Mouse (Mus musculus) thymus, adult 2 months (tissue): ENCODE measurements around the gene Gjd3.

Experiments
- CTCF ChIP-seq: fragments of 200-500 bp; IDR thresholded peaks from 2 replicates; pipeline ENCODE4 v1.5.1; 2012; ENCODE audit warnings: mild to moderate bottlenecking, control low read depth, low read length, moderate library complexity, borderline replicate concordance; ENCODE audit not compliant: control insufficient read depth, poor library complexity, insufficient read depth; ENCODE audit errors: extremely low read depth
- POLR2A ChIP-seq: fragments of 200-500 bp; IDR thresholded peaks from 2 replicates; pipeline ENCODE4 v1.6.1; 2012; ENCODE audit warnings: mild to moderate bottlenecking, low read length, control low read depth, moderate library complexity; ENCODE audit not compliant: control insufficient read depth, poor library complexity, insufficient read depth; ENCODE audit errors: extremely low read depth

DNA sequence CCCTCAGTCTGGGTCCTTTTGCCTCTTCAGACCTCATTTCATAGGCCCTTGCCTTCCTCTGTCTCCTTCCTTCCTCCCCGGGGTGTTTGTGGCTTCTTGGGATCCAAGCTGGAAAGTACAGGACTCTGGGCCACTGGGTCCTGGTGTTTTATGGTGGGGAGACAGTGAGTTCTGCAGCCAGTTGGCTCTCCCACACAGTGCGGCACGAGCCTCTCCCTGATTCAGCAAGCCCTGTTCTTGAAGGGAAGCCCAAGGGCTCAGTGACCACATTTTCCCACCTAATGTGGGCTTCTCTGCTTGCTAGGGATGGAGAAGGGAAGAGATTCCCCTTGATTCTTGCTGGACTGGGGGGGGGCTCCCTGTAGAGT lies 40.3 kb downstream of the Gjd3 start:
- no peak for TF ChIP-seq POLR2A
- no peak for TF ChIP-seq CTCF
